Mouse (Mus musculus) thymus, postnatal 25 days (tissue): Measurements from ENCODE around the gene Gm20767.
A peak's percentile ranks its signal among the peaks of the same experiment; 100 is the strongest.
"Not testable (repeated sequence)": the region's sequence is repeated elsewhere in the genome, so short reads cannot be mapped to it uniquely, and the experiment has no call there.

Experiments
- DNase-seq: peaks from one replicate; pipeline ENCODE4 v3.0.0; 2022

Gm20767 gene

DNA sequence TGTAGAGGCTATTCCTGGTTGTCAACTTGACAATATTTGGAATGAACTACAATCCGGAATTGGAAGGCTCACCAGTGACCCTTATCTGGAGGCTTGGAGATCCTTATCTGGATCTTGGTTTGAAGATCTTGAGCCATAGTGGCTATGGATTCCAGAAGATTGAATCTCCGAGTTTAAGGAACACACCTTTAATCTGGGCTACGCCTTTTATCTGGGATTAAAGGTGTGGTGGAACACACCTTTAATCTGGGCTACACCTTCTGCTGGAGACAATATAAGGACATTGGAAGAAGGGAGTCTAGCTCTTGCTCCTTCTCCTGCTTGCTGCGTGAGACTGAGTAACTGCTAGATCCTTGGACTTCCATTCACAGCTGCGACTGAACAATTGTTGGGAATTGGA is at the start of gene Gm20767:
Gm20767 (plus strand) TSS at position 301 of the 400 bp plus-strand sequence.
- DNase-seq: not testable (repeated sequence)

DNA sequence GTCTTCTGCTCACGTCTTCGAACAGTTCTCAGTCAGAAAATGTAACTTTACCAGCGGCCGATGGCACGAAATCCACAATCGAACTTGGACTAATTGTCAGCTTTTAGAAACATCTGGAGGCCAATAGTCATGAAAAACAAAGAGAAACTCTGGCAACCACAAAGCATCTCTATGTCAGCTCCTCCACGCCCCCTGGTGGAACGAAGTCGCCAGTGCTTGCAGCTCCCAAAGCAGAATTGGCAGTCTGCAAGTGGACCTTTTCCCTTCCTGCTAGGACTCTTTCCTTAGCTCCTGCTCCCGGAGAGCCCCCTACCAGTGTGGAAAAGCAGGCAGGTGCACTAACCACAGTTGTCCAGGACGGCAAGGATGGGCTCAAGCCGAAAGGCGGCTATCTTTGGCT is 47.1 kb upstream of the Gm20767 start:
- not testable (repeated sequence) for DNase-seq

DNA sequence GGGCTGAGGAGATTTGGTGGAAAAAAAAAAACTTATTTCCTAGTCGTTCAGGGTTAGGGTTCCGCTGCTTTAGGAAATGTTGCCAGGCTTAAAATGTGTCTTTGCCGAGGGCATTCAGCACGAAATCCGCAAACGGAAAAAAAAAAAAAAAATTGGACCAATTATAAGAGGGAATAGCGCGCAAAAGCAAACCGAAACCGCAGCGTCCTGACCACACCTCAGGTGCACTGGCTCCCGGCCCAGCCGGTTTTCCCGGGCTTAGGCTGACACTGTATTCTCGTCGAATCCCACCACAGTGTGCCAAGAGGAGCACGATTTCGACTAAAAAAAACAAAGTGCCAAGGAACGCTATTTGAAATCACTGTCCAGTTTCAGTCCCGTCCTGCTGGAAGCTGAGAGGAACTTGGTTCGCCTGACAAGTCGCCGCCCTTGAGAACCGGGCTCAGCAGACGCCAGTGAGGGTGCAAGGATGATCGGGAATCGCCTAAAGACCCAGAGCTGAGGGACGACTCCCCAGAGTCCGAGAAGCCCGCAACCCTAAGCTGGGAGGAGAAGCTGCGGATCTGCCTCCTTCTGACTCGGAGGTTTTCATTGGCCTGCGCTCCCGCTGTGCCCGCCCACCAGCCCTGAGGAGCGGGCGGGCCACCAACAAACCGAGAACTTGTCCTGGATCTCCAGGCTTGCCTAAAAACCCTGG is 43.7 kb upstream of the Gm20767 start:
- DNase-seq: peak; percentile 4

DNA sequence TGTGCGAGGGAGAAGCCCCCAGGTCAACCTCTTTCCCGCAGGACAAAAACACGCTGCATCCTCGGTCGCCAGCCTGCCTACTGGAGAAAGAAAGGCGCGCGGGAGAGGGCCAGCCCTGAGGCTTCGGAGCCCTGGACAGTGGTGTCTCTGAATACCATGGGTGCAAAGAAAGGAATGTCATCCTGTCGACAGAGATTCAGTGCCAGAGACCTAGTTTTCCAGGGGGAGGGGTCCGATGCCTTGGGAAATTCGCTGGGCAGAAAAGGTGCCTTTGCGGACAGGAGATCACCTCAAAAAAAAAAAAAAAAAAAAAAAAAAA is 43.1 kb upstream of the Gm20767 start:
- DNase-seq: not testable (repeated sequence)

DNA sequence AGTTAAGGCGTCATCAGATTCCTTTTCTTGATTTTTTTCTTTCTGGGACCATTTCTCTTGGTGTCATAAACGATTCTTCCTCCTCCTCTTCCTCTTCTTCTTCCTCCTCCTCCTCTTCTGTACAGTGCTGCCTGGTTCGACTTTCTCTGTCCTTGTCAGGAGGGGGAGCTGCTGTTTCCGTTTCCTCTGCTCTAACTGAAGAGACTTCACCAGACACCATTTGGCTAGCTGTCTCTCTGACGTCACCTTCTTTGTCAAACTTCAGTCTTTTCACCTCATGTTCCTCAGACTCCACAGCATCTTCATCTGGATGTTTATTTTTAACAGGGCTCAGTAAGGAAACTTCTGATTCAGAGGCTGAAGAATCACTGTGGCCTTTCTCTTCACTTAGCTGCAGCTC is 40.7 kb upstream of the Gm20767 start:
- DNase-seq: not testable (repeated sequence)

DNA sequence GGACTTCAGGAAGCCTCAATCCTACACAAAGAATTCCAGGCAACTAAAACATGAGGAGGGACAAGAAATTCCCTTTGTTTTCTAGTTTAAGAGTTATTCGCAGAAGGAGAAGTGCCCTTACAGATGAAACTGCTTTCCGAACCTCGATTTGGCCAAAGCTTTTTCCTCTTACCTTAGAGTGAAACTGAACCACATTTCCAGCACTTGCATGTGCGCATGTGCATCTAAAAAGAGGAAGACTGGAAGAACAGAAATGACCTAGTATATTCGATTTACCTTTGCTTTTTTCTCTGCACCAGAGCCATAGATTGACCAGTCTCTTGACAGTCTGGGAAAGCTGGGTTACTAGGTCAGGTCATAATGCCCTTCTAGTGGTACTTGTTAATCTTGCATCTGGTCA is 33.5 kb upstream of the Gm20767 start:
- not testable (repeated sequence) for DNase-seq

DNA sequence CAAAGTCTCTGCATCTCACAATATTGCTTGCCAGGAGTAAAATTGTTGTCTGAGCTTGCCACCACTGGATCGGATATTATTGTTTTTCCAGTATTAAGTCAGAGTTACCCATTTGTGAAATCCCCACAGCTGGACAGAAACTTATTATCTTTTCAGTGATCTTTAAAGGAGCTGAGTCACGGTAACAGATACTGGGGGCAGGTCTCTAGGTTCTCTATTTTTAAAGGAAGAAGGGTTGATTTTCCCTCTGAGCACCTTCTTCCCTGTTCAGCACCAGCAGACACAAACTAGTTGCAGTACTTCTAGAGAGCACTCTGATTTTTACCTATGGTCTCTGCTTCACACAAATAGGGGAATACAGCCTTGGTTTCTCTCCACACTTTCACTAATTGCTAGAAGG is 33.0 kb upstream of the Gm20767 start:
- not testable (repeated sequence) for DNase-seq

DNA sequence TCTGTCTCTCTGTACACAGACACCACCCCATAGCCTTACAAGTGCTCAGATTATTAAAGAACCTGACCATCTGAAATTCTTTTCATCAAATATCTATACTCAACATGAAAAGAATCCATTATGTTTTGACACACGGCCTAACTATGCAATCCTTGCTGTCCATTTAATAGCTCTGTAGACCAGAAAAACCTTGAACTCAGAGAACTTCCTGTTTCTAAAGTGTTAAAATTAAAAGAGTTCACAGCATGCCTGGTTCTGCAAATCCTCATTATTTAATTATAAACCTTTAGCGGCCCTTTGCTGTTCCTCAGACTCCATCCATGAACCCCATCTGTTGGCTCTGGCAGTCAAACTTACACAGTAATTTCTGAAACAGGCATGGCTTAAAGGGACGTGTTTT is 2.3 kb downstream of the Gm20767 start:
- DNase-seq: not testable (repeated sequence)

DNA sequence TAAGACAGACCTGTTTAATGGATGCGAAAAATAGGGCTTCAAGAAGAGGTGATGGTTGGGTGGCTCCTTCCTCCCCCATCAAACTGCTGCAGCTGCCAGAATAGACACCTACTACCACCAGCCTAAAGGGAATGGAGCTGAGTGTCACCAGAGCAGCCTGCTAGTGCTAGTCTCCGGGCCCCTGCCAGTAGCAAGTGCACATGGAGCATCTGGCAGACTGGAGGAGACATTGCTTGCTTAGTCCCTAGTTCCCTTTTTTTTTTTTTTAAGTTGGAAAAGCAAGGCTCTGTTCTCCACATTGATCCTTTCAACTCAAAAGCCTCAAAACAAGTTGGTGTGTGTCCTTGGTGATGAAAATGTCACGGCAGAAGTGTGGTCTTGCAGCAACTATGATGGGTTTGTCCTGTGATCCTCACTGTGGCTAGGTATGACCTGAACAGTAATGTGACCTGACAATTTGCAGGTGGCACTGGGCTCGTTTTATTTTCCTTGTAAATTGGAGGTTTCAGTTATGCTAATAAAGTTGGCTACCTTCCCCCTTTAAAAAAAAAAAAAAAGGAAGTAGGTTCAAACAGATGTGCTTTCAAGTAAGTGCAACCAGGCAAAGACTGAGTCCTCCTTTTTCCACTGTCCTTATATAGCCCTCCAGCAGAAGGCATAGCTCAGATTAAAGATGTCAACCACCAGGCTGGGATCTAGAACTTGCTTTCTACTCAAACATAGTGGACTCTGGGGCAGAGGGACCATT is 9.8 kb downstream of the Gm20767 start:
- DNase-seq: not testable (repeated sequence)

DNA sequence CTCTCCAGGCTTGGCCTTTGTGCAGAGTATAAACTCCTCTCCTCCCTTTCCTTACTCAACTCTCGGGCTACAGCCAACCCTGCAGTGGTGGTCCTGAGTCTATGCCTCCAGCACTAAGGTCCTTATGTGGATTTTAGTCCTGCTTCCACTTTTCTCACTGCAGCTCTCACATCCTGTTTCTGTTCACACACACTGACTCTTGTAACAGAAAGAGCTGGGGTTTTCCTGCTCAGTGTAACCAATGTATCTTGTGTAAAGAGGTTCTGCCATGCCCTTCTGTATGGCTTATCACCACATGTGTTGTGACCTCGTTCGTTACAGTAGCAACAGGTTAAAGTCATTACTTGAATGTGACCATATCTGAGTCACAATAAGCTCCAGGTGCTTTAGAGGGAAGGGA is 10.5 kb downstream of the Gm20767 start:
- not testable (repeated sequence) for DNase-seq

DNA sequence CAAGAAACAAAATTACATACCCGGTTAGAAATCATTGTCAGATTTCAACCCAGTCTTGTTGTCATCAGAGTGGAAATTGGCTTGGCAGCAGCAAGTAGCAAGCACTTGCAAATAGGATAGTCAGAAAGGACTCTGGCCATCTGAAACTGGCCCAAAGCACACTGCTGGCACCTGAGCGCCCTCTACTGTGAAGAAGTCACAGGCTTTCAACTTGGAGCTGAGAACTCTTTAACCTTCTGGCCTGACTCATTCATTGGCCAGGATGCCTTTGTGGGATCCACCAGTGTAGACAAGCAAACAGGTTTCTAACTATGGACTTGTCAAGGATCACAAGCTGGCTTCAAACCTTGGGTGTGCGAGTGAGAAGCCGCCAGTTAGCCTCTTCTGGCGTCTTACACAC is 28.3 kb downstream of the Gm20767 start:
- peak; percentile 2 for DNase-seq

DNA sequence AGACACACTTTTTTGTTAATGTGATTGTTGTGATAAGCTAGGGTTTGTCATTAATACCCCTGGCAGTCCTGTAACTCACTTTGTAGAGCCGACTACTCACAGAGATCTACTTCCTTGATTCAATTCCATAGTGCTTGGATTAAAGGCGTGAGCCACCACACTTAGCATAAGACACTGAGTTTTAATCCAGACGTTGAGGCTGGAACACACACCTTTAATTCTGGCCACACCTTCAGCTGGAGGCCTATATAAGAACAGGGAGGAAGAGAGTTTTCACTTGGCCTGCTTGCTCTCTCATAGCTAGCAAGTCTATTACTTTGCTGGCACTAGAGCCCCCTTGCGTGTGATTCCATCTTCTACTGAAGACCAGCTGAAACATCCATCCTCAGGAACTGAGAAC is 32.1 kb downstream of the Gm20767 start, which contains the start of gene Gm21818:
Gm21818 (plus strand) TSS at position 301 of the 400 bp plus-strand sequence.
- not testable (repeated sequence) for DNase-seq

DNA sequence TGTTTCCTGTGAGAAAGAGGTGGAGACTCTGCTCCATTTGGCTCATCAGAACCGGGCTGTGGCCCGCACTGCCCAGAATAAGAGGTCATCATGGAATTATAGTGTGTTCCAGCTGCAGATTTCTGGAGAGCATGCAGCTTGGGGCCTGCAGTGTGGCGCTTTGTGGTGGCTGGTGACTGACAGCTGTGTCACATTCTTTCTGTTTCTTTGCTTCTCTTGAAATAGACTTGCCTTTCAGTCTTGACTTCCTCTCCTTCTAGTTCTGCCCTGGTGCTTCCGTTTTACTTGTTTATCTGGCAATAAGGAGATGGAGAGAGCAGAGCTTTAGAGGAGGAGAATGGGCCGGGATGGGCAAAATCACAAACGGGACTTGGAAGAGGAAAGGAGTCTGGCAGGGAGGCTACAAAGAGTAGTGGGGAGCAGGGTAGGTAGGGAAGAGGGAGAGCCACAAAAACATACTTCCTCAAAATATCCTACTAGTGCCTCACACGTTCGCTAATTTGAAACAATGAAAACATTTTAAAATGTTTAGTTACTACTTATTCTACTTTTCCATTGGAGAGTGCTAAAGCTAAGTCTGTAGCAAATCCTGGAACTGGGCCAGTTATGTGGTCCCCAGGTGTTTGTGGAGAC is 56.3 kb downstream of the Gm20767 start:
- DNase-seq: not testable (repeated sequence)
